Mouse (Mus musculus): ENCODE measurements around the gene Snapc1. TPM values are rescaled to one million over a fixed set of nuclear protein-coding genes. Genes with fewer than 3 reads are reported as not detected.

Snapc1 gene
- total RNA-seq (2021), result 13.1 and 24.1 TPM in 2 replicates
- long read RNA-seq, full-length matches to known transcripts, result 12 of 16 reads
- long read RNA-seq, partial matches to known transcripts, result 1 of 16 reads
- long read RNA-seq, other reads (novel, unspliced or antisense), result 3 of 16 reads

GRCm38 (mm10) chr12:73964291-73965281, at the start of gene Snapc1:
Gene Snapc1 (plus strand): TSS chr12:73964481.
- DNase-seq, result peak; percentile 96

GRCm38 (mm10) chr12:73918479-73918878, 45.8 kb upstream of the Snapc1 start:
- no peak for DNase-seq

- no peak for DNase-seq
Measured at GRCm38 (mm10) chr12:73930266-73930665, 34.0 kb upstream of the Snapc1 start.

- peak; percentile 32 for DNase-seq
Measured at GRCm38 (mm10) chr12:73931274-73931673, 33.0 kb upstream of the Snapc1 start.

DNA sequence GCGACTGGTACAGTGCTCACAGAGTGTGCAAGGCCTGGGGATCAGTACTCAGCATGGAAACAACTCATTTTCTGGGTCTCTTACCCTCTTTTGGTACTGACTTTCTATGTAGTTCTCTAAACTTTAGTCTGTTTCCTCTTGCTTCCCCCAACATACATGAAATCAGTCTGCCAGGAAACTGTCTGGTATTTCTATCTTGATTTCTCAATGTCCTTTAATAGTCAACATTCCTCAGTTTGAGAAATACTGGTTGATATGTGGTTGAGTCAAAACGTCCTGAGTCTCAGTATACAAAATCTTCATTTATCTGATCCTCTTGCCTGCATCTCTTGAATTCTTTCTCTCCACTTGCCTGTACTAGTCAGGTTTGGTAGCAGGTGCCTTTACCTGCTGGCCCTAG, 29.8 kb upstream of the Snapc1 start:
- no peak for DNase-seq

GRCm38 (mm10) chr12:73937353-73937752, 26.9 kb upstream of the Snapc1 start, which contains the start of gene Gm49321:
Gene Gm49321 (plus strand): TSS chr12:73937653.
- no peak for DNase-seq

DNA sequence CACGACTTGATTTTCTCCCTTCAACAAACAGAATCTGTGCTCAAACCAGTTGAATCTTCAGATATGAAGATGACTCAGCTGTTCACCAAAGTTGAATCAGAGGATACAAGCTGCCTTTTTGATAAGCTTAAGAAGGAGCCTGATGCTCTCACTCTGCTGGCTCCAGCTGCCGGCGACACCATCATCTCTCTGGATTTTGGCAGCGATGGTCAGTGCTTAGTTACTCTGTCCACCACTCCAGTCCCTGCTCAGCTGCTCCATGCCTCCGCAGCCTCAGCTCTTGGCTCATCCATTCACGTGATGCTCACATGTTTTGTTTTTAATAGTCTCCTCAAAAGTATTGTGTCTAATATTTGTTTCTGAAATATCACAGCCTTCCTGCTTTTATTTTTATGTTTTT, 24.7 kb upstream of the Snapc1 start:
- no peak for DNase-seq

DNA sequence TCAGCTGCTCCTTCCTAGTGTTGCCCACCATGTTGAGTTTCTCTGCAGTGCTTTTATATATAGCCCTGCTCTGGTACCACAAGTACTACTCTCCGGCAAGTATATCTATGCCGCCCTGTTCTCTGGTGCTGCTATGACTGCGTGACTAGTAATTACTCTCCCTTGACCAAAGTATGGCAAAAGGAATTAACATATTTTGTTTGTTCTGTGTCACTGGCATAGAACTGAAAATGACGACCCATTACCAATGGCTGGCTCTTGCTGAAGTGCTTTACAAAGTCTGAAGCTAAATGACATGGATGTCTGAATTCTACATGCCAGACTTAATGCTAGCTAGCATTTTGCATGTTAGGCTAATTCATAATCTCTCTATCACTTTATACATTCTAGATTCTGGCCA, 15.9 kb upstream of the Snapc1 start:
- no peak for DNase-seq

GRCm38 (mm10) chr12:73949318-73950058, 14.8 kb upstream of the Snapc1 start:
- DNase-seq, result peak; percentile 43

DNA sequence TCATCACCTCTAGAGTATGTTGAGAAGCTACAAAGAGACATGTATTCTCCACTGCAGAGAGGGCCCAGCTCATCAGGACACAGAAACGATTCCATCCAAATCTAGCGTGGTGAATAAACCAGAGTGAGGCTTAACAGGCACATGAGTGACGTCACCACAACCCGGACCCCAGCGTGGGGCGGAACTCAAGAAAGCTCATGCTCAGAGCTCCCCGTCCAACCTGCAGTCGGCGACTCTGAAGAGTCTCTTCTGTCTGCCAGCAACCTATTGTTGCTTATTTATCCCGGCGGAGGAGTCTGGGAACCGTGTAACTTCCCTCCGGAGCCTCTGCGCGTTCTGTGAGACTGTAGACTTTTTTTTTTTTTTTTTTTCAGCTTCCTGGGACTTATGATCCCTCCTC, 11.4 kb upstream of the Snapc1 start:
- DNase-seq, result peak; percentile 29

DNA sequence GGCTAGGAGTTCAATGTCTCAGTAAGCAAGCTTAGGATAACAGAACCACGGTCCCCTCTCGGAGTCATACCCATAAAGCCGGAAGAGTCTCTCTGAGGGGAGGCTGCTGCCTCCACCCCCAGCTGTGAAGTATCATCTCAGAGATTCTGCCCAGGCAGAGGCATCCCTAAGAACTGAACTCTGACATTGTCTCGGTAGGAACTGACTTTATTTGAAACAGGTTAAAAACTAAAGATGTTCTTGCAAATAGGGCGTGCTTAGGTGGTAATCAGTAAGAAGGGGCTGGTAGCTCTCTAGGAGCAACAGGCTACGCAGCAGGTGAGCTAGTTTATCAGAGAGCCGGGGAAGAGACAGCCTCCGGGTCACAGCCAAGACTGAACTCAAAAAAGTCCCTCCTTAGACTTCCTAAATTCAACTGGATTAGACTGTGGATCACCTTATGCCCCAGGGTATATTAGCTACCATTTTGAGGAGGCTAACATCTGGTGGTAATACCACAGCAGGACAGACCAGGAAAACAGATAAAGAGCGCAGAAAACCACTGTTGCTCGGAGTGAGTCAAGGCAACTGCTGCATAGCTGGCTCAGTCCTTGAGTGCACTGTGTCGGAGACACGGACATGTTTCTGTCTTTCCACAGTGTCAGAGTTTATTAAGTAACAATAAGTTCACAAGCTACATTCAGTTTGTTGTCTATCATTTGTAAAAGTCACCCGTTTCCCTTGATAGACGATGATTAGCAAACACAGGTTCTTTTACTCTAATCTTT, 10.7 kb upstream of the Snapc1 start:
- no peak for DNase-seq

- DNase-seq, result no peak
Measured at GRCm38 (mm10) chr12:73954785-73955184, 9.5 kb upstream of the Snapc1 start.

DNA sequence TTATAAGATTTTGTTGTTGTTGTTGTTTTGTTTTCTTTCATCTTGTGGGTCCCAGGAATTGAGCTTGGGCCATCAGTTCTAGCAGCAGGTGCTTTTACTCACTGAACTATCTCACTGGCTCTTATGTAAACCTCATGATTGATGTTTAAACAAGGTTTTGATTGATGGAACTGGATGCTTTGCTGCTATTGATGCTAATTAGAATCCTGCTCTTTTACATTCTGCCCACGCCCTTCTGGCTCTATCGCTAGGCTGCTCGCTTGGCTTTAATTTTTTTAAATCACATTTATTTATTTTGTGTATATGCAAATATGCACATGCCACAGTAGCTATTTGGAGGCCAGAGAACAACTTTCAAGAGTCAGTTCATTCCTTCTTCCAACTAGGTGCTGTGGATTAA, 6.6 kb upstream of the Snapc1 start:
- no peak for DNase-seq

GRCm38 (mm10) chr12:73958830-73959229, 5.5 kb upstream of the Snapc1 start:
- DNase-seq, result no peak

DNA sequence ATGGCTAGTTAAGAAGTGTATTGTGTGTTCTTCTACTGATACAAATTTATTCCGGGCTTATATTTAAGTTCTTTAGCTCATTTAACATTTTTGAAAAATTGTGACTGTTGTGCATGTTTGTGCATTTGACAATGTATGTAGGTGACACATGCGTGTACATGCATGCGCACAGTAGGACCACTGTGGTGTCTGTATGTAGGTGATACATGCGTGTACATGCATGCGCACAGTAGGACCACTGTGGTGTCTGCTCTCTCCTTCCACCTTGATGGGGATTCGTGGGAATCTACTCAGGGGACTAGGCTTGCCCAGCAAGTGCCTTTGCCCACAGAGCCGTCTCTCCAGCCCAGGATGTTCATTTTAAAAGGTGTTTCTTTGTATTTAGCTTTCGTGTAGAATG, 4.9 kb downstream of the Snapc1 start:
- no peak for DNase-seq

- DNase-seq, result no peak
Measured at GRCm38 (mm10) chr12:73974584-73974983, 10.3 kb downstream of the Snapc1 start.

GRCm38 (mm10) chr12:73978144-73978543, 13.9 kb downstream of the Snapc1 start:
- no peak for DNase-seq

DNA sequence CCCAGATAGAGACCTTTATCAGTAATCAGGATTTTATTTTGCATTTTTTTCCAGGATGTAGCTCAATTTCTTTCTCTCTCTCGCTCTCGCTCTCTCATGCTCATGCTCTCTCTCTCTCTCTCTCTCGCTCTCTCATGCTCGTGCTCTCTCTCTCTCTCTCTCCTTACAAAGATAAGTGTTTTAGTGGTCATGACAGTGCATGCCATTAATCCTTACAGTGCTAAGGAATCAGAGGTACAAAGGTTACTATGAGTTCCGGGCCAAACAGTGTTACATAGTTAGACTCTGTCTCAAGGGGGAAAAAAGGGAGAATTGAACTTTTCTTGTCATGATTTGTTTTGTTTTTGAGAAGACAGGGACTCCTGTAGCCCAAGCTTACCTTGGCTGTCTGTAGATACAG, 15.4 kb downstream of the Snapc1 start:
- no peak for DNase-seq

DNA sequence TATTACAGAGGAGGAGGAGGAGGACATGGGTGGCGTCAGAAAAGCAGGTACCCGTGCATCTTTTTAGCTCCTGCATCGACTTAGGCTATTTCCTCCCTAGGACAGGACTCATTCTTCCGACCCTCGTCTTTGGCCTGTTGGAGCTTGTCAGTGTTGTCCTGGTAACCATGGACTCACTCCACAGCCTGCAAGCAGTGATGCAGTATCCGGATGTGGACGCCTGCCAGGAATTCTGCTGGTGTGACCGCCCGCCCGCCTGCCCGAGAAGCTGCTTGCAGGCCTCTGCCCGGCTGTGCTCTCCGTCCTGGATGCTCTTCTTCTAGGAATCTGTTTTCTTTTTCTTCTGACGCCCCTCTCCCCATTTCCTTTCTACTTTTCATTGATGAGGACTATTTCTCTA, 18.3 kb downstream of the Snapc1 start:
- peak; percentile 64 for DNase-seq

DNA sequence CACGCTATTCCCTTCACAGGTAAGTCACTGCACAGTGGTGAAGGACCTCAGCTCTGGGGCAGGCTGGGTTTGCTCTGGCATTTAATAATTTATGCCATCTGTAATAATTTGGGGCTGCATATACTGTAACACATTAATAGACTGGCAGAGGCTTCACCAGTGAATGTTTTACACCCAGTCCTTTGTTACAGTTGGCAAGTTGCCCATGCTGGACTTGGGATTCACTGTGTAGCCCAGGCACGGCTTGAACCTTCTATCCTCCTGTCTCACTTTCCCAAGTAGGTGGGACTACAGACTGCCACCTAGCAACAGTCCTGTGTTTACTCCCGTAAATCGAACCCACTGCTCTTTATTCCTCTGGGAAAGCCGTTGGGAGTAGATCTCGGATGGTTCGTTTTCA, 22.0 kb downstream of the Snapc1 start:
- no peak for DNase-seq

GRCm38 (mm10) chr12:73988393-73989008, 24.2 kb downstream of the Snapc1 start:
- DNase-seq, result no peak

DNA sequence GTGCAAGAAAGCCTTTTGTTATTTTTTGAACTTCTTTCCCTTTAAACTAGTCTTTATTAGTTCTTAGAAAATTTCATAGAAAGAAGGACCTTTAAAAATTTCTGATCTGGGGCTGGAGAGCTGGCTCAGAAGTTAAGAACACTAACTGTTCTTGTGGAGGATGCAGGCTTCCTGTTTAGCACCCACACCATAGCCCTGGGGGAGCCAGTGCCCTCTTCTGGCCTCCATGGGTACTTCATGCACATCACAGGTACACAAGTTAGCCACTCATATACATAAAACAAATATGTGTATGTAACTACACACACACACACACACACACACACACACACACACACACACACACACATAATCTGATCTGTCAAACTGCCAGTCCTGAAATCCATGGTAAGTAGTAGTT, 25.3 kb downstream of the Snapc1 start:
- peak; percentile 49 for DNase-seq

Data from adrenal gland, postnatal 25 days (tissue).